Mouse (Mus musculus) myocyte (in vitro differentiated cells): ENCODE results near the gene Tlk2.

Experiments used
- MAX ChIP-seq: IDR thresholded peaks from one replicate; pipeline ENCODE4 v1.6.1; 2011; ENCODE audit warnings: low read depth, mild to moderate bottlenecking, control low read depth
- MYOG ChIP-seq, 3 experiments: IDR thresholded peaks; one replicate each; pipeline ENCODE4 v1.6.1; 2011; ENCODE audit warnings: control low read depth in 2 of 3, low read depth in 2 of 3, mild to moderate bottlenecking in 2 of 3; ENCODE audit not compliant: insufficient read length in 2 of 3, control insufficient read depth in 1 of 3, insufficient read depth in 1 of 3
- POLR2A ChIP-seq: IDR thresholded peaks from one replicate; pipeline ENCODE4 v1.6.1; 2011; ENCODE audit warnings: low read depth, mild to moderate bottlenecking, control low read depth, moderate library complexity; ENCODE audit not compliant: insufficient read length
- POLR2AphosphoS2 ChIP-seq: IDR thresholded peaks from one replicate; pipeline ENCODE4 v1.6.1; 2011; ENCODE audit warnings: low read depth, control low read depth; ENCODE audit not compliant: insufficient read length
- TCF12 ChIP-seq: IDR thresholded peaks from one replicate; pipeline ENCODE4 v1.6.1; 2011; ENCODE audit warnings: mild to moderate bottlenecking, control low read depth; ENCODE audit not compliant: poor library complexity, insufficient read depth, severe bottlenecking
- USF1 ChIP-seq: IDR thresholded peaks from one replicate; pipeline ENCODE4 v1.6.1; 2011; ENCODE audit warnings: low read depth, mild to moderate bottlenecking, control low read depth, moderate library complexity

GRCm38 (mm10) chr11:105149766-105150165 is 28.8 kb upstream of the Tlk2 start:
- TF ChIP-seq POLR2AphosphoS2 (no peak), POLR2A (no peak), MAX (no peak), TCF12 (no peak), USF1 (no peak), MYOG (IDR thresholded peaks at IDR 0.05; ENCODE audit: control insufficient read depth in 1 of 3, insufficient read depth in 1 of 3, insufficient read length in 2 of 3, low read depth in 2 of 3) (no peak)
